Mouse (Mus musculus): ENCODE measurements around the gene Pwwp2a.

Gene Pwwp2a

GRCm38 (mm10) chr11:43723411-43723810 is 41.6 kb downstream of the Pwwp2a start:
- no peak for DNase-seq (ENCODE audit: extremely low spot score, low spot score)

GRCm38 (mm10) chr11:43727796-43728195 is 46.0 kb downstream of the Pwwp2a start:
- DNase-seq (ENCODE audit: extremely low spot score, low spot score): no peak

GRCm38 (mm10) chr11:43728737-43729301 is 47.0 kb downstream of the Pwwp2a start:
- no peak for DNase-seq (ENCODE audit: extremely low spot score, low spot score)

- peak; percentile 96 for DNase-seq (ENCODE audit: extremely low spot score, low spot score)
Observed at GRCm38 (mm10) chr11:43747233-43748226, 65.7 kb downstream of the Pwwp2a start, which contains the start of gene Ttc1. TSS of gene Ttc1 (minus strand) at chr11:43748008.

- DNase-seq (ENCODE audit: extremely low spot score, low spot score): no peak
Observed at GRCm38 (mm10) chr11:43751542-43751941, 69.7 kb downstream of the Pwwp2a start.

GRCm38 (mm10) chr11:43754568-43754967 is 72.8 kb downstream of the Pwwp2a start:
- DNase-seq (ENCODE audit: extremely low spot score, low spot score): no peak

- no peak for DNase-seq (ENCODE audit: extremely low spot score, low spot score)
Observed at GRCm38 (mm10) chr11:43755411-43755810, 73.6 kb downstream of the Pwwp2a start.

GRCm38 (mm10) chr11:43758436-43758835 is 76.6 kb downstream of the Pwwp2a start:
- DNase-seq (ENCODE audit: extremely low spot score, low spot score): no peak

GRCm38 (mm10) chr11:43766922-43767648 is 85.3 kb downstream of the Pwwp2a start:
- peak; percentile 81 for DNase-seq (ENCODE audit: extremely low spot score, low spot score)

GRCm38 (mm10) chr11:43767749-43768148 is 86.0 kb downstream of the Pwwp2a start:
- no peak for DNase-seq (ENCODE audit: extremely low spot score, low spot score)

- no peak for DNase-seq (ENCODE audit: extremely low spot score, low spot score)
Observed at GRCm38 (mm10) chr11:43770110-43770509, 88.3 kb downstream of the Pwwp2a start.
